Mouse (Mus musculus) limb, embryonic 14.5 days (tissue): Measurements from ENCODE around the gene Vmn1r149. TPM values are rescaled to one million over a fixed set of nuclear protein-coding genes. Genes with fewer than 3 reads are reported as not detected.
"Not testable (repeated sequence)": the region's sequence is repeated elsewhere in the genome, so short reads cannot be mapped to it uniquely, and the experiment has no call there.

Experiments used
- ATAC-seq: fragments of 200-750 bp; cut with Nextera tagmentation; 2 replicates; pipeline ENCODE4 v1.8.0; 2017; ENCODE audit warnings: low read depth, moderate number of reproducible peaks, moderate TSS enrichment; ENCODE audit not compliant: low FRiP score
- DNase-seq: peaks from one replicate; pipeline ENCODE4 v3.0.0-alpha.2; 2015; ENCODE audit warnings: low spot score
- H3K27ac ChIP-seq: fragments of 300-500 bp; sonication (generic); replicated peaks from 2 replicates; pipeline ENCODE4 v1.5.1; 2014; ENCODE audit warnings: low read depth, mild to moderate bottlenecking, low read length, moderate library complexity, mixed read lengths
- H3K27me3 ChIP-seq: fragments of 300-500 bp; sonication (generic); 2 replicates; pipeline ENCODE4 v1.6.1; 2014; ENCODE audit warnings: low read length, mixed read lengths; ENCODE audit not compliant: control insufficient read depth, insufficient read depth
- H3K36me3 ChIP-seq: fragments of 300-500 bp; sonication (generic); 2 replicates; pipeline ENCODE4 v1.6.1; 2014; ENCODE audit warnings: mild to moderate bottlenecking, low read length, moderate library complexity, mixed read lengths; ENCODE audit not compliant: control insufficient read depth, insufficient read depth
- H3K4me1 ChIP-seq: fragments of 300-500 bp; sonication (generic); 2 replicates; pipeline ENCODE4 v1.6.1; 2014; ENCODE audit warnings: antibody characterized with exemption, low read length, mixed read lengths; ENCODE audit not compliant: control insufficient read depth, insufficient read depth
- H3K4me2 ChIP-seq: fragments of 300-500 bp; sonication (generic); replicated peaks from 2 replicates; pipeline ENCODE4 v1.6.1; 2014; ENCODE audit warnings: low read depth, mild to moderate bottlenecking, low read length, moderate library complexity; ENCODE audit not compliant: severe bottlenecking
- H3K4me3 ChIP-seq: fragments of 300-500 bp; sonication (generic); replicated peaks from 2 replicates; pipeline ENCODE4 v1.5.1; 2014; ENCODE audit warnings: low read length
- H3K9ac ChIP-seq: fragments of 300-500 bp; sonication (generic); 2 replicates; pipeline ENCODE4 v1.6.1; 2014; ENCODE audit warnings: mild to moderate bottlenecking, low read depth, low read length, moderate library complexity; ENCODE audit not compliant: severe bottlenecking
- H3K9me3 ChIP-seq: fragments of 300-500 bp; sonication (generic); 2 replicates; pipeline ENCODE4 v1.6.1; 2016; ENCODE audit warnings: low read length; ENCODE audit not compliant: control insufficient read depth
- WGBS: fragments of 180-500 bp; shearing (Covaris S2); extraction: QIAGEN DNeasy Blood & Tissue Kit; methylation state at CpG from one replicate; pipeline ENCODE4 v1.1.7; 2014; 5-methylcytosine and 5-hydroxymethylcytosine counted together
- polyA plus RNA-seq, 2 experiments: library from polyadenylated mRNA; depleted of rRNA in 1 of 2; stranded (reverse) in 1 of 2; unstranded in 1 of 2; fragments of >200 nt; fragmentation: Nextera tagmentation in 1 of 2; extraction: Ambion mirVana in 1 of 2; gene quantifications; 2 replicates each; pipeline versions ENCODE4 v1.2.1 to v1.2.3; 2012 to 2014

Gene Vmn1r149
- polyA plus RNA-seq (2012; rRNA removed), result not detected in 2 replicates
- polyA plus RNA-seq (2014; fragmentation: Nextera tagmentation; extraction: Ambion mirVana), result not detected in 2 replicates

- H3K4me1 ChIP-seq, H3K9me3 ChIP-seq, H3K4me3 ChIP-seq, DNase-seq, ATAC-seq, H3K36me3 ChIP-seq, H3K27me3 ChIP-seq, H3K4me2 ChIP-seq, H3K9ac ChIP-seq, H3K27ac ChIP-seq: not testable (repeated sequence)
- no CpG with 5 or more reads among the region's 2 CpGs for WGBS
Observed at GRCm38 (mm10) chr7:22438129-22438528, at the start of gene Vmn1r149. TSS of gene Vmn1r149 (minus strand) at chr7:22438229.

- ATAC-seq, DNase-seq, H3K27ac ChIP-seq, H3K4me3 ChIP-seq, H3K4me2 ChIP-seq, H3K9ac ChIP-seq, H3K9me3 ChIP-seq, H3K4me1 ChIP-seq, H3K27me3 ChIP-seq, H3K36me3 ChIP-seq: not testable (repeated sequence)
- no CpG with 5 or more reads among the region's 5 CpGs for WGBS
Observed at GRCm38 (mm10) chr7:22463975-22464374, 25.9 kb upstream of the Vmn1r149 start, which contains the start of gene Gm10665. TSS of gene Gm10665 (minus strand) at chr7:22464075.

GRCm38 (mm10) chr7:22413283-22413682 is 24.7 kb downstream of the Vmn1r149 start, which contains the start of gene Vmn1r148:
TSS of gene Vmn1r148 (plus strand) at chr7:22413583.
- H3K9me3 ChIP-seq, H3K9ac ChIP-seq, H3K4me2 ChIP-seq, H3K4me3 ChIP-seq, DNase-seq, H3K27me3 ChIP-seq, ATAC-seq, H3K36me3 ChIP-seq, H3K4me1 ChIP-seq, H3K27ac ChIP-seq: not testable (repeated sequence)
- no CpG with 5 or more reads among the region's 3 CpGs for WGBS

Other genes starting within 250 kb of the Vmn1r149 start
- gene Vmn1r143, start 248.9 kb downstream of the Vmn1r149 start, polyA plus RNA-seq (2012; rRNA removed), result not detected in 2 replicates
- gene Vmn1r143, start 248.9 kb downstream of the Vmn1r149 start, polyA plus RNA-seq (2014; fragmentation: Nextera tagmentation; extraction: Ambion mirVana), result not detected in 2 replicates
- gene Gm8653, start 237.0 kb downstream of the Vmn1r149 start, polyA plus RNA-seq (2012; rRNA removed), result not detected in 2 replicates
- gene Gm8653, start 237.0 kb downstream of the Vmn1r149 start, polyA plus RNA-seq (2014; fragmentation: Nextera tagmentation; extraction: Ambion mirVana), result not detected in 2 replicates
- not detected in 2 replicates for gene Gm8453, start 208.7 kb downstream of the Vmn1r149 start, polyA plus RNA-seq (2012; rRNA removed)
- not detected in 2 replicates for gene Gm8453, start 208.7 kb downstream of the Vmn1r149 start, polyA plus RNA-seq (2014; fragmentation: Nextera tagmentation; extraction: Ambion mirVana)
- not detected in 2 replicates for gene Gm4187, start 108.5 kb downstream of the Vmn1r149 start, polyA plus RNA-seq (2012; rRNA removed)
- gene Gm4187, start 108.5 kb downstream of the Vmn1r149 start, polyA plus RNA-seq (2014; fragmentation: Nextera tagmentation; extraction: Ambion mirVana), result not detected in 2 replicates
- gene Gm8660, start 67.2 kb downstream of the Vmn1r149 start, polyA plus RNA-seq (2012; rRNA removed), result not detected in 2 replicates
- gene Gm8660, start 67.2 kb downstream of the Vmn1r149 start, polyA plus RNA-seq (2014; fragmentation: Nextera tagmentation; extraction: Ambion mirVana), result not detected in 2 replicates
- gene Vmn1r148, start 24.6 kb downstream of the Vmn1r149 start, polyA plus RNA-seq (2012; rRNA removed), result not detected in 2 replicates
- not detected in 2 replicates for gene Vmn1r148, start 24.6 kb downstream of the Vmn1r149 start, polyA plus RNA-seq (2014; fragmentation: Nextera tagmentation; extraction: Ambion mirVana)
- gene Gm10665, start 25.8 kb upstream of the Vmn1r149 start, polyA plus RNA-seq (2012; rRNA removed), result not detected in 2 replicates
- gene Gm10665, start 25.8 kb upstream of the Vmn1r149 start, polyA plus RNA-seq (2014; fragmentation: Nextera tagmentation; extraction: Ambion mirVana), result not detected in 2 replicates
- not detected in 2 replicates for gene Vmn1r151, start 61.4 kb upstream of the Vmn1r149 start, polyA plus RNA-seq (2012; rRNA removed)
- gene Vmn1r151, start 61.4 kb upstream of the Vmn1r149 start, polyA plus RNA-seq (2014; fragmentation: Nextera tagmentation; extraction: Ambion mirVana), result not detected in 2 replicates
- gene Vmn1r152, start 84.7 kb upstream of the Vmn1r149 start, polyA plus RNA-seq (2012; rRNA removed), result not detected in 2 replicates
- gene Vmn1r152, start 84.7 kb upstream of the Vmn1r149 start, polyA plus RNA-seq (2014; fragmentation: Nextera tagmentation; extraction: Ambion mirVana), result not detected in 2 replicates
- gene Gm8677, start 96.7 kb upstream of the Vmn1r149 start, polyA plus RNA-seq (2012; rRNA removed), result not detected in 2 replicates
- not detected in 2 replicates for gene Gm8677, start 96.7 kb upstream of the Vmn1r149 start, polyA plus RNA-seq (2014; fragmentation: Nextera tagmentation; extraction: Ambion mirVana)
- gene Gm4201, start 127.1 kb upstream of the Vmn1r149 start, polyA plus RNA-seq (2012; rRNA removed), result not detected in 2 replicates
- not detected in 2 replicates for gene Gm4201, start 127.1 kb upstream of the Vmn1r149 start, polyA plus RNA-seq (2014; fragmentation: Nextera tagmentation; extraction: Ambion mirVana)
- gene Gm4565, start 149.9 kb upstream of the Vmn1r149 start, polyA plus RNA-seq (2012; rRNA removed), result not detected in 2 replicates
- not detected in 2 replicates for gene Gm4565, start 149.9 kb upstream of the Vmn1r149 start, polyA plus RNA-seq (2014; fragmentation: Nextera tagmentation; extraction: Ambion mirVana)
- not detected in 2 replicates for gene Vmn1r155, start 219.8 kb upstream of the Vmn1r149 start, polyA plus RNA-seq (2012; rRNA removed)
- gene Vmn1r155, start 219.8 kb upstream of the Vmn1r149 start, polyA plus RNA-seq (2014; fragmentation: Nextera tagmentation; extraction: Ambion mirVana), result not detected in 2 replicates